Mouse (Mus musculus) c-Kit-positive CD71-negative TER-119-negative erythroid progenitor cells, embryonic 14.5 days (primary cell): ENCODE data around the gene Axl.

Experiments used
- DNase-seq: peaks from one replicate; pipeline ENCODE4 v3.0.0-alpha.2; 2013; ENCODE audit warnings: low read depth

Axl gene

DNA sequence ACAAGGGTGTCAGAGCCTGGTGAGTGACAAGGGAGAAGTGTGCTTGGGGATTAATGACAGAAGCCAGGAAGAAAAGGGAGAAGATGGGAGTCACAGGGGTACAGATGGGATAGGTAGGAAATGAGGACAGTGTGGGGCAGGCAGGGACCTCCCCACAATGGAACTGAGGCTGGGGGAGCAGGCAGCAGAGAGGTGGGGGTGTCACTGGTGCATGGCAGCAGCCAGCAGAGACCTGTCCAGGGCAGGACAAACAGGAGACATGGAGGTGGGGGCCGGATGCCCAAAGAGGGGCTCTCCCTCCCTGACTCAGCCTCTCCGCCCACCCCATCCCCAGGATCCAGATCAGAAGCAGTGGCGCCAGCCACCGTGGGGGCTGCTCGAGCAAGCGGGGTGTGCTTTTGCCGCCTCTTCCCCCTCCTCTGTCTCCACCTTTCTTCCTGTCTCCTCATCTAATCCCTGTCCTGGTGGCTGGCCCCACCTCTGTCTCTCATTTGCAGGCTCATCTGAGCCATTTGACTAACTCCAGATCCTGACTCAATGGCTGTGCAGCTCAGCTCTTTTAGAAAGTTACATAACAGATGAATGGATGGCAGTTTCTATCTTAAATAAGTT lies 77.9 kb downstream of the Axl start:
- DNase-seq = no peak

DNA sequence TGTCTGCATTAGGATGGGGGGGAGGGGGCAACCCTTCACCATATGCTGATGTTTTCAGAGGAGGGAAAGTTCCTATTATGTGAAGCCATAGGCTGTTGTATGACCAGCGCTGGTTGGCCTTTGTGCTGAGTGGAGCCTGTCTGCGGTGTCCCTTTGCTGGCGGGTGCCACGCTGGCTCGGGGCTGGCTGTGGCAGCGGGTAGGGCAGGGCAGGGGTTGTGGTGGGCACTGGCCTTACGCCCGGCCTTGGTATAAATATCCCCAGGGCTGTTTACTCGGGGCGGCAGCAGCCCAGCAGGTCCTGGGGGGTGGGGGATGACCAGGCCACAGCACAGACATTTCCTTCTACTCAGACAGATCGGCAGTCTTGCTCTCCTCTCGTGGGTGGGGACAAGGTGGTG lies 78.5 kb downstream of the Axl start:
- no peak for DNase-seq

DNA sequence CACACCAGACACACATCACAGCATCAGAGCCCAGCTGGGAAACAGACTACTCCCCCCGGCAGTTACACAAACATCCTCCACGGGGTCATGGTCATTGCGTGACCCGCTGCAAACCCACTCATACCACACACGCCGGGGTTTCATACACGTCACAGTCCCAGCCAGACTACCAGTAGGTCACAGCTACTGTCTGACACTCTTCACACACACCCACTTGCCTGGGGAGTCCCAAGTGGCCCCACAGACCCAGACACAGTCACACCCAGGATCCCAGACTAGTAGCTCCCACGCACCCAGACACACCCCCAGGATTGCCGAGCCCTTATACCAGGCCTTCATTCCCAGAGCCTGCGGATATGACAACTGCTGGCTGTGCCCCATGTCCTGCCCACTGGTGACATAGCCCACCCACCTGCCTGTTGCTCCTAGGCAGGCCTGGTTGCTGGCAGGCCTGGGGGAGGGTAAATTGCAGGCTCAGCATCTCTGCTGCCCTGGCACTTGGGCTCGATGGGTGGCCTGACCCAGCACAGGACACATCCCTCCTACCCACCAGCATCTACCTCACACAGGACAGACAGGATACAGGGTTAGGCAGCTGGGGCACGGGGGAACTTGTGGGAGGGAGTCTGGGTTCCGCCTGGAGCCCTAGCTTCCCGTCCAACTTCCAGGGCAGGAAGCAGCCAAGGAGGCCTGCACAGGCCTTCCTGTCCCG lies 80.8 kb downstream of the Axl start:
- DNase-seq = no peak
